Mouse (Mus musculus): ENCODE data around the gene Mfsd6. TPM values are rescaled to one million over a fixed set of nuclear protein-coding genes. Genes with fewer than 3 reads are reported as not detected.

Mfsd6 gene
- polyA plus RNA-seq, 1 experiment: 9.2 TPM

- no peak for DNase-seq
- TF ChIP-seq CTCF (IDR thresholded peaks at IDR 0.05; ENCODE audit: borderline replicate concordance, control insufficient read depth, extremely low read depth, insufficient read depth, low read length, poor library complexity) (no peak), POLR2A (IDR thresholded peaks at IDR 0.05; ENCODE audit: control insufficient read depth, extremely low read depth, insufficient read depth, low read length, poor library complexity) (no peak)
- H3K27me3 ChIP-seq (ENCODE audit: control insufficient read depth, insufficient read depth, low read length): no peaks in the 10 kb centered on the region
- no peaks in the 10 kb centered on the region for H3K36me3 ChIP-seq (ENCODE audit: control insufficient read depth, insufficient read depth, low read length)
- no peaks in the 10 kb centered on the region for H3K4me1 ChIP-seq (replicated peaks; ENCODE audit: control insufficient read depth, insufficient read depth, low read length)
- no peak overlapping the region for H3K27ac ChIP-seq (ENCODE audit: control insufficient read depth, insufficient read depth, low read length)
- no peak overlapping the region for H3K4me3 ChIP-seq (ENCODE audit: control insufficient read depth, insufficient read depth, low read length)
These were observed 106.8 kb downstream of the Mfsd6 start for GRCm38 (mm10) chr1:52620442-52620841.

DNA sequence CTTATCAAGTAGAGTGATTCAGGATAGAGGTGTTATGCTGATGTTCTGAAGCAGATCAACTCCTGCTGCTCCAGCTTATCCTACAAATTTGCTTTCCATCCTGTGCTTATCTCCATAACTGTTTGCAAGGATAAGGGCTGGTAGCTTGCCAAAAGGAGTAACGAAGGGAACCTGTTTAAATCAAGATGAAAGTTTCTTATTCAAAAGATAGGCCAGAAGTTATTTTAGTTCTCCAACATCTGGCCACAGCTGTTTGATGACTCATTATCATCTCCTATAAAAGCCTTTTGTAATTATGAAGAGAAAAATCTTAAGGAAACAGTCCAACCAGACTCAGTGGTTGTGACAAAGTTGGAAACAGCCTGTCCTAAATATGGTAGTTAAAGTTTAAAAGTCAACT is 109.0 kb downstream of the Mfsd6 start:
- no peaks in the 10 kb centered on the region for H3K27me3 ChIP-seq (ENCODE audit: control insufficient read depth, insufficient read depth, low read length)
- TF ChIP-seq CTCF (IDR thresholded peaks at IDR 0.05; ENCODE audit: borderline replicate concordance, control insufficient read depth, extremely low read depth, insufficient read depth, low read length, poor library complexity): no peak
- no peak for TF ChIP-seq POLR2A (IDR thresholded peaks at IDR 0.05; ENCODE audit: control insufficient read depth, extremely low read depth, insufficient read depth, low read length, poor library complexity)
- no peak overlapping the region for H3K27ac ChIP-seq (ENCODE audit: control insufficient read depth, insufficient read depth, low read length)
- WGBS: 90% methylated on average over 1 of the region's 1 CpGs
- no peak for DNase-seq
- no peak overlapping the region for H3K4me3 ChIP-seq (ENCODE audit: control insufficient read depth, insufficient read depth, low read length)
- H3K36me3 ChIP-seq (ENCODE audit: control insufficient read depth, insufficient read depth, low read length): no peaks in the 10 kb centered on the region
- H3K4me1 ChIP-seq (replicated peaks; ENCODE audit: control insufficient read depth, insufficient read depth, low read length): no peaks in the 10 kb centered on the region

DNA sequence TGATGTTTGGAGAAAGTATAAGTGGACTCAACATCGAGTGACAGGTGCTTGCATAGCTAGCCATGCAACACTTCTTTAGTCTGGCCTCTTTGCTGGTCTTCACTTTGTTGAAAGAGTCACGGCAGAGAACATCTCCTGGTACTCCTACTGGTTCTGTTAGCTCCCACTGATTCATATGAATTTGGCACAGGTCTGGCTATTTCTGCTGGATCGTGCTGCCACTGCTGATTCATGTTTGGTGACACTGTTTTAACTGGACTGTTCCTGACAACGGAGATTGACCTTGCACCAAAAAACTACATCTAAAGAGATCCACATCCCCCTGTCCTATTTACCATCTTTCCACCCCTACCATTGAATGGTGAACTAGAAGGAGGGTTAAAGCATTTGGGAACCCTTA is 118.8 kb downstream of the Mfsd6 start:
- H3K27me3 ChIP-seq (ENCODE audit: control insufficient read depth, insufficient read depth, low read length): no peaks in the 10 kb centered on the region
- WGBS: 94% methylated on average over 4 of the region's 4 CpGs
- no peak for DNase-seq
- no peak overlapping the region for H3K27ac ChIP-seq (ENCODE audit: control insufficient read depth, insufficient read depth, low read length)
- no peaks in the 10 kb centered on the region for H3K4me1 ChIP-seq (replicated peaks; ENCODE audit: control insufficient read depth, insufficient read depth, low read length)
- TF ChIP-seq CTCF (IDR thresholded peaks at IDR 0.05; ENCODE audit: borderline replicate concordance, control insufficient read depth, extremely low read depth, insufficient read depth, low read length, poor library complexity) (no peak), POLR2A (IDR thresholded peaks at IDR 0.05; ENCODE audit: control insufficient read depth, extremely low read depth, insufficient read depth, low read length, poor library complexity) (no peak)
- H3K36me3 ChIP-seq (ENCODE audit: control insufficient read depth, insufficient read depth, low read length): no peaks in the 10 kb centered on the region
- H3K4me3 ChIP-seq (ENCODE audit: control insufficient read depth, insufficient read depth, low read length): no peak overlapping the region

DNA sequence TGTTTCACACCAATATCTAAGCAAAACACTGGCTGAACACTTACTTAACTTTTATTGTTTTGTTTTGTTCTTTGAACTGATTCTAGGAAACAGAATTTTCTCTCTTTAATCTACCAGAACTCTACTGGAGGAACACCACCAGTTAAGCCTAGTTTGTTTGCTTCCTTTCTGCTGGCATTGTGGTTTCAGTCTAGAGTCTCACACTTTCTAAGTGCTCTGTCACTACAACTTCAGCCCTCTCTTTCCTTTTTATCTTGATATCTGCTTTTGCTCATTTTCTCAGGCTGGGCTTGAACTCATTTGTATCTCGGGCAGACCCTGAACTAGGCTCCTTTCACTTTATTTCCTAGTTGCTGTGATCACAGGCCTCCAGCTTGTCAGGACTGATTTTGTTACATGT is 119.6 kb downstream of the Mfsd6 start:
- no peaks in the 10 kb centered on the region for H3K4me1 ChIP-seq (replicated peaks; ENCODE audit: control insufficient read depth, insufficient read depth, low read length)
- DNase-seq: no peak
- no peak for TF ChIP-seq CTCF (IDR thresholded peaks at IDR 0.05; ENCODE audit: borderline replicate concordance, control insufficient read depth, extremely low read depth, insufficient read depth, low read length, poor library complexity)
- TF ChIP-seq POLR2A (IDR thresholded peaks at IDR 0.05; ENCODE audit: control insufficient read depth, extremely low read depth, insufficient read depth, low read length, poor library complexity): no peak
- H3K4me3 ChIP-seq (ENCODE audit: control insufficient read depth, insufficient read depth, low read length): no peak overlapping the region
- no peak overlapping the region for H3K27ac ChIP-seq (ENCODE audit: control insufficient read depth, insufficient read depth, low read length)
- no peaks in the 10 kb centered on the region for H3K27me3 ChIP-seq (ENCODE audit: control insufficient read depth, insufficient read depth, low read length)
- H3K36me3 ChIP-seq (ENCODE audit: control insufficient read depth, insufficient read depth, low read length): no peaks in the 10 kb centered on the region
- 3% methylated on average over 1 of the region's 1 CpGs for WGBS

Other genes starting within 250 kb of the Mfsd6 start
- gene Nab1, start 226.8 kb downstream of the Mfsd6 start, polyA plus RNA-seq (2012; rRNA removed): 9.7 and 11.1 TPM in 2 replicates
- gene Nemp2, start 96.8 kb downstream of the Mfsd6 start, polyA plus RNA-seq (2012; rRNA removed): 29.5 and 36.3 TPM in 2 replicates
- gene Inpp1, start 90.2 kb upstream of the Mfsd6 start, polyA plus RNA-seq (2012; rRNA removed): 29.4 and 33.8 TPM in 2 replicates
- 22.7 and 23.9 TPM in 2 replicates for gene Hibch, start 117.5 kb upstream of the Mfsd6 start, polyA plus RNA-seq (2012; rRNA removed)